Mouse (Mus musculus): ENCODE data around the gene Alox5. TPM values are rescaled to one million over a fixed set of nuclear protein-coding genes. Genes with fewer than 3 reads are reported as not detected.

Gene Alox5
- polyA plus RNA-seq, 1 experiment = 17.9 TPM

DNA sequence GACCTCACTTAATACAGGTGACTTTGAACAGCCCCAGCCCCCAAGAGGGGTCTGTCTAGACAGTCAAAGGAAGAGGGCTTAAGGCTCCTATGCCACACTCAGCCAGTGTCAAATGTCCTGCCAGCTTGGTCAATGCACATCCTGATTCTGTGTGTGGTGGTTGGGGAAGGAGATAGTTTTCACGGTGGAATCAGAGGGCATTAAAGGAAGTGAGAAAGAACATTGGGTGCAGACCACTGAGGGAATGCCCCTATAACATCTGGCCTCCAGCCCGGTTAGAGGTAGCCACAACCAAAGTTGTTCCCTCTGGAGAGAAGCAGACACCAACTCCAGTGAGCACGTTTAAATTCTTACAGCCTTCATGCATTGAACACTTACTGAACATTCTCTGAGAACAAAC is 33.4 kb downstream of the Alox5 start:
- Histone ChIP-seq H3K4me3 (replicated peaks; ENCODE audit: control insufficient read depth, low read depth, low read length) (no peak overlapping the region), H3K4me1 (ENCODE audit: control insufficient read depth, insufficient read depth, low read length) (no peaks in the 10 kb centered on the region; the same call in 1 of the 2 replicates), H3K27ac (ENCODE audit: control insufficient read depth, insufficient read depth, low read depth, low read length, poor library complexity) (no peak overlapping the region)
- 27% methylated on average over 3 of the region's 3 CpGs for WGBS
- TF ChIP-seq CTCF (IDR thresholded peaks at IDR 0.05; ENCODE audit: control insufficient read depth, insufficient read depth, low read length) (no peak), POLR2A (IDR thresholded peaks at IDR 0.05; ENCODE audit: borderline replicate concordance, control insufficient read depth, low read depth, low read length) (no peak)

DNA sequence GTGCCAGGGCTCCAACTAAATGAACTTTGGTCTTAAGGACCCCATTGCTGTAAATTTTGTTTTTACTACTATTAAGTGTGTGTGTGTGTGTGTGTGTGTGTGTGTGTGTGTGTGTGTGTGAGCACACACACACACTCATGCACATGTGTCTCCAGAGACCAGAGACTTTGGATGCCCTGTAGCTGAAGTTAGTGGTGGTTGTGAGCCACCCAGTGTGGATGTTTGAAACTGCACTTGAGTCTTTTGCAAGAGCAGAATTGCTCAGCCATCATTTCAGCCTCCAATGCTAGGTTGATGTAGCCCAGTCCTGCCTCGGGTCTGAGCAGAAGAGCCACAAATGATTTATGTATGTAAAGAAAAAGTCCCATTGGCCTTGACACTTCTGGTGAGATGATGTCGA is 37.3 kb downstream of the Alox5 start:
- 48% methylated on average over 2 of the region's 2 CpGs for WGBS
- peak; percentile 35; the same call in 1 of the 2 replicates for TF ChIP-seq CTCF (IDR thresholded peaks at IDR 0.05; ENCODE audit: control insufficient read depth, insufficient read depth, low read length)
- no peak for TF ChIP-seq POLR2A (IDR thresholded peaks at IDR 0.05; ENCODE audit: borderline replicate concordance, control insufficient read depth, low read depth, low read length)
- H3K4me3 ChIP-seq (replicated peaks; ENCODE audit: control insufficient read depth, low read depth, low read length) = no peak overlapping the region
- H3K4me1 ChIP-seq (ENCODE audit: control insufficient read depth, insufficient read depth, low read length) = peaks cover 3% of the 10 kb centered on the region; the same call in 1 of the 2 replicates
- no peak overlapping the region for H3K27ac ChIP-seq (ENCODE audit: control insufficient read depth, insufficient read depth, low read depth, low read length, poor library complexity)

DNA sequence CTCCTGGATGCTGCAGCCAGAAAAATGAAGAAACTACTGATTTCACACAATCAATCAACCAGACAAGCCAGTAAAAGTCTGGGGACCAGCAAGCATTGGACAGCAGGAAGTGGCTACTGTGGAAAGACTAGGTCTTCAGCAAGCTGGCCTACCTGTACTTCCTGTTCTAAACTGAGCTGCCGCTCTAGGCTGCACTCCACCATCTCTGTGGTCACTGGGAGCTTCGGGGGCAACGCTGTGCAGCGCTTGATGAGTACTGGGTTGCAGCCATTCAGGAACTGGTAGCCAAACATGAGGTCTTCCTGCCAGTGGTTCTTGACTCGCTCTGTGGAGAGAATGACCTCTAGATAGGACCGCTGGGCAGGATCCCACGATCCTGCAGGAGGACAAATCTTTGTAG is 38.0 kb downstream of the Alox5 start:
- 40% methylated on average over 7 of the region's 7 CpGs for WGBS
- TF ChIP-seq CTCF (IDR thresholded peaks at IDR 0.05; ENCODE audit: control insufficient read depth, insufficient read depth, low read length) (no peak), POLR2A (IDR thresholded peaks at IDR 0.05; ENCODE audit: borderline replicate concordance, control insufficient read depth, low read depth, low read length) (no peak)

GRCm38 (mm10) chr6:116420271-116420670 is 40.7 kb downstream of the Alox5 start:
- TF ChIP-seq CTCF (IDR thresholded peaks at IDR 0.05; ENCODE audit: control insufficient read depth, insufficient read depth, low read length) = no peak
- TF ChIP-seq POLR2A (IDR thresholded peaks at IDR 0.05; ENCODE audit: borderline replicate concordance, control insufficient read depth, low read depth, low read length) = no peak
- no peak overlapping the region for H3K27ac ChIP-seq (ENCODE audit: control insufficient read depth, insufficient read depth, low read depth, low read length, poor library complexity)
- 86% methylated on average over 10 of the region's 10 CpGs for WGBS
- no peak overlapping the region for H3K4me3 ChIP-seq (replicated peaks; ENCODE audit: control insufficient read depth, low read depth, low read length)
- peaks cover 9% of the 10 kb centered on the region; the same call in 1 of the 2 replicates for H3K4me1 ChIP-seq (ENCODE audit: control insufficient read depth, insufficient read depth, low read length)

More for the DNA sequence above, 38.0 kb downstream of the Alox5 start:
- H3K4me1 ChIP-seq (ENCODE audit: control insufficient read depth, insufficient read depth, low read length) = peaks cover 5% of the 10 kb centered on the region; the same call in 1 of the 2 replicates
- H3K4me3 ChIP-seq (replicated peaks; ENCODE audit: control insufficient read depth, low read depth, low read length) = no peak overlapping the region
- H3K27ac ChIP-seq (ENCODE audit: control insufficient read depth, insufficient read depth, low read depth, low read length, poor library complexity) = no peak overlapping the region

GRCm38 (mm10) chr6:116419699-116420098 is 41.3 kb downstream of the Alox5 start:
- WGBS = 74% methylated on average over 6 of the region's 6 CpGs
- H3K27ac ChIP-seq (ENCODE audit: control insufficient read depth, insufficient read depth, low read depth, low read length, poor library complexity) = no peak overlapping the region
- no peak for TF ChIP-seq POLR2A (IDR thresholded peaks at IDR 0.05; ENCODE audit: borderline replicate concordance, control insufficient read depth, low read depth, low read length)
- no peak for TF ChIP-seq CTCF (IDR thresholded peaks at IDR 0.05; ENCODE audit: control insufficient read depth, insufficient read depth, low read length)
- peaks cover 9% of the 10 kb centered on the region; the same call in 1 of the 2 replicates for H3K4me1 ChIP-seq (ENCODE audit: control insufficient read depth, insufficient read depth, low read length)
- H3K4me3 ChIP-seq (replicated peaks; ENCODE audit: control insufficient read depth, low read depth, low read length) = no peak overlapping the region

DNA sequence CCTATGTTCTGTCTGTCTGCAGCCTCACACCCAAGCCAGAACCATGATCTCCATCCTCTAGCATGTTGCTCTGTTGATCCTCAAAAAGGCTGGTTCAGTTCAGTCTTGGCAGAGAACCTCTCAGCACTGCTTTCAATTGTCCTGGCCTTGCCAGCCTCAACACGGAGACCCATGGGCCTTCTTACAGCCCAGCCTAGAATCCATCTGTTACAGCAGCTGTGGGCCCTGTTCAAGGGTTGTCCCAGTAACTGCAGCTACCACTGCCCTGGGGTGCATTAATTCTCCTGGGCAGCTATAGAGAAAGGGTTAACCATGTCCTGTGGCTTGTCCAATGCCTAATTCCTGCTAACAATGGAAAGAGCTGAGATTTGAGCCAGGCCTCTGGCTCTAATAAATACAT is 42.5 kb downstream of the Alox5 start:
- peaks cover 9% of the 10 kb centered on the region; the same call in 1 of the 2 replicates for H3K4me1 ChIP-seq (ENCODE audit: control insufficient read depth, insufficient read depth, low read length)
- H3K27ac ChIP-seq (ENCODE audit: control insufficient read depth, insufficient read depth, low read depth, low read length, poor library complexity) = peak overlapping the region; percentile 53; the same call in 1 of the 2 replicates
- TF ChIP-seq POLR2A (IDR thresholded peaks at IDR 0.05; ENCODE audit: borderline replicate concordance, control insufficient read depth, low read depth, low read length) = no peak
- no peak for TF ChIP-seq CTCF (IDR thresholded peaks at IDR 0.05; ENCODE audit: control insufficient read depth, insufficient read depth, low read length)
- 76% methylated on average over 1 of the region's 1 CpGs for WGBS
- no peak overlapping the region for H3K4me3 ChIP-seq (replicated peaks; ENCODE audit: control insufficient read depth, low read depth, low read length)

DNA sequence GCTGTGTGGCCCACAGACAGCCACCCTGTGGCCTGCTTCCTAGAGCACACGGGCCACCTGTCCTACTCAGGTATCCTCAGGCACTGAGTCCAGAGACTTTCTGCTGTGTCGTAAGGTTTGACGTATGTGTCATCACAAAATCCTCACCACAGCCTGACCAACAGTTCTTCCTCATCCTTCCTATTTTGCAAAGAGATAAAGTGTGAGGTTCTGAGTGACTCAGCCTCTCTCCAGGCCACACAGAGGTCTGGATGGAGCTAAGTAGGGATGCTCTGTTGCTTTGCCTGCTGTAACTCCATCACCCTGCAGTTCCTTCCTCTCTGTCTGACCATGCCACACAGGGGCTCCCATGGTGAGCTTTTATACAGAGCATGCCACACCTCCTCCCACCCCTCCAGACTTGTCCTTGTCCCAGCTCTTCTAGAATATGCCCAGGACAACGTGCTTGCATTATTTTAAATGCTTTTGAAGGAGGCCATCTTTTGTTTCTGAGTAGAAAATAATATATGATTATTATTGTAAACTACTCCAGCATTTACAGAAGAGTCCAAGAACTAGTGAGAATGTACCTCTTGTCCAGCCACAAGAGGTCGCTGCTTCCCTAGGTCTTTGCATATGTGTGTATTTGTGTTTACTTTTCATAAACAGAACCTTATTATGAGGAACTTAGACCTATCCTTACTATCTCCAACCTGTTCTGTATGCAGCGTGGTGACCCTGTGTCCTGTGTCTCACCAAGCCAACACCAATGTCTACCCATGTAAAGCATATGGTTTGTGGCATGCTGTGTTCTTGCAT is 43.3 kb downstream of the Alox5 start:
- H3K4me3 ChIP-seq (replicated peaks; ENCODE audit: control insufficient read depth, low read depth, low read length) = no peak overlapping the region
- WGBS = 32% methylated on average over 6 of the region's 6 CpGs
- peak overlapping the region; percentile 62 for H3K27ac ChIP-seq (ENCODE audit: control insufficient read depth, insufficient read depth, low read depth, low read length, poor library complexity)
- H3K4me1 ChIP-seq (ENCODE audit: control insufficient read depth, insufficient read depth, low read length) = peaks cover 9% of the 10 kb centered on the region; the same call in 1 of the 2 replicates
- no peak for TF ChIP-seq CTCF (IDR thresholded peaks at IDR 0.05; ENCODE audit: control insufficient read depth, insufficient read depth, low read length)
- no peak for TF ChIP-seq POLR2A (IDR thresholded peaks at IDR 0.05; ENCODE audit: borderline replicate concordance, control insufficient read depth, low read depth, low read length)

DNA sequence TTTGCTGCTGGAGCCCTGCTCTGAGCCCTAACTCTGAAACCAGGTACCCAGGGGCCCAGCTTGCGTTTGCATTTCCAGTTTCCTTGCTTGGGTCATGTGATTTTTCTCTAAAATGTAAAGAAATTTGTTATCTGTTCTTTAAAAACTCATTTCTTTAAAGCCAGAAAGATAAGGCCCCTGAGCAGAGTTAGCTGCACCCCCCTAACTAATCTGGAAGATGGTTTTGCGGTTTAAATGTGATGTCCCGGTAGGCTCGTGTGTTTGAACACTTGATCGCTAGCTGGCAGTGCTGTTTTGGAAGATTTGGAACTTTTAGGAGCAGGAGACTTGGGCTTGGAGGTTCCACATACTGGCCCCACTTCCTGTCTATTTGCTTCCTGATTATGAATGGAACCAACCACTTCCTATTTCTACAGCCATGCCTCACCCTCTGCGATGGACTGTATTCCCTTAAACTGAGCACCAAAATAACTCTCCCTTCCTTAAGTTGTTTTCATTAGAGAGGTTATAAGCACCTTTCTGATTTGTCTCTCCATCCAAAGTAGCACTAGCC is 44.9 kb downstream of the Alox5 start:
- WGBS = 53% methylated on average over 6 of the region's 6 CpGs
- no peak overlapping the region for H3K4me3 ChIP-seq (replicated peaks; ENCODE audit: control insufficient read depth, low read depth, low read length)
- H3K4me1 ChIP-seq (ENCODE audit: control insufficient read depth, insufficient read depth, low read length) = peaks cover 6% of the 10 kb centered on the region; the same call in 1 of the 2 replicates
- TF ChIP-seq CTCF (IDR thresholded peaks at IDR 0.05; ENCODE audit: control insufficient read depth, insufficient read depth, low read length) = no peak
- no peak overlapping the region for H3K27ac ChIP-seq (ENCODE audit: control insufficient read depth, insufficient read depth, low read depth, low read length, poor library complexity)
